Mouse (Mus musculus) brain, embryonic 14.5 days (tissue): ENCODE data around the gene Klra3.

Experiments used
- CTCF ChIP-seq: fragments of 200-500 bp; IDR thresholded peaks from 2 replicates; pipeline ENCODE4 v1.5.1; 2012; ENCODE audit warnings: inconsistent platforms, mild to moderate bottlenecking, moderate library complexity, borderline replicate concordance; ENCODE audit not compliant: insufficient read depth, insufficient read length; ENCODE audit errors: extremely low read depth
- POLR2A ChIP-seq: fragments of 200-500 bp; IDR thresholded peaks from 2 replicates; pipeline ENCODE4 v1.6.1; 2012; ENCODE audit warnings: mild to moderate bottlenecking, inconsistent platforms, borderline replicate concordance; ENCODE audit not compliant: poor library complexity, insufficient read depth, insufficient read length, severe bottlenecking; ENCODE audit errors: extremely low read depth

GRCm38 (mm10) chr6:130385803-130386202 lies 48.4 kb upstream of the Klra3 start:
- TF ChIP-seq CTCF (no peak), POLR2A (no peak)
